Mouse (Mus musculus) midbrain, embryonic 16.5 days (tissue): ENCODE measurements around the gene Klhl26. TPM values are rescaled to one million over a fixed set of nuclear protein-coding genes. Genes with fewer than 3 reads are reported as not detected.

Experiments used
- ATAC-seq: fragments of 200-750 bp; cut with Nextera tagmentation; 2 replicates; pipeline ENCODE4 v1.8.0; 2017; ENCODE audit warnings: moderate TSS enrichment
- H3K27ac ChIP-seq: fragments of 300-500 bp; sonication (generic); 2 replicates; pipeline ENCODE4 v1.5.1; 2014; ENCODE audit warnings: mild to moderate bottlenecking, low read length, mixed read lengths
- H3K27me3 ChIP-seq: fragments of 300-500 bp; sonication (generic); 2 replicates; pipeline ENCODE4 v1.6.1; 2014; ENCODE audit warnings: low read depth, low read length, mixed read lengths; ENCODE audit not compliant: control insufficient read depth, insufficient read depth
- H3K36me3 ChIP-seq: fragments of 300-500 bp; sonication (generic); 2 replicates; pipeline ENCODE4 v1.6.1; 2014; ENCODE audit warnings: mild to moderate bottlenecking, low read length, moderate library complexity, mixed read lengths; ENCODE audit not compliant: control insufficient read depth, insufficient read depth
- H3K4me1 ChIP-seq: fragments of 300-500 bp; sonication (generic); 2 replicates; pipeline ENCODE4 v1.6.1; 2014; ENCODE audit warnings: mild to moderate bottlenecking, low read length, mixed read lengths; ENCODE audit not compliant: control insufficient read depth, insufficient read depth
- H3K4me2 ChIP-seq: fragments of 300-500 bp; sonication (generic); 2 replicates; pipeline ENCODE4 v1.6.1; 2014; ENCODE audit warnings: mild to moderate bottlenecking, low read length, mixed read lengths
- H3K4me3 ChIP-seq: fragments of 300-500 bp; sonication (generic); 2 replicates; pipeline ENCODE4 v1.5.1; 2014; ENCODE audit warnings: low read depth, mild to moderate bottlenecking, low read length, moderate library complexity, mixed read lengths
- H3K9ac ChIP-seq: fragments of 300-500 bp; sonication (generic); 2 replicates; pipeline ENCODE4 v1.6.1; 2014; ENCODE audit warnings: low read depth, low read length, mixed read lengths
- H3K9me3 ChIP-seq: fragments of 300-500 bp; sonication (generic); replicated peaks from 2 replicates; pipeline ENCODE4 v1.6.1; 2014; ENCODE audit warnings: mild to moderate bottlenecking, low read length, mixed read lengths; ENCODE audit not compliant: control insufficient read depth, poor library complexity, severe bottlenecking
- WGBS: fragments of 180-500 bp; shearing (Covaris S2); extraction: QIAGEN DNeasy Blood & Tissue Kit; methylation state at CpG from one replicate; pipeline ENCODE4 v1.1.7; 2014; 5-methylcytosine and 5-hydroxymethylcytosine counted together
- polyA plus RNA-seq: library from polyadenylated mRNA; unstranded; fragments of >200 nt; fragmentation: Nextera tagmentation; extraction: Ambion mirVana; gene quantifications from 2 replicates; pipeline ENCODE4 v1.2.1, GENCODE M21; 2015

Gene Klhl26
- polyA plus RNA-seq, 1 experiment from 2014 or later, result 32.4 TPM

DNA sequence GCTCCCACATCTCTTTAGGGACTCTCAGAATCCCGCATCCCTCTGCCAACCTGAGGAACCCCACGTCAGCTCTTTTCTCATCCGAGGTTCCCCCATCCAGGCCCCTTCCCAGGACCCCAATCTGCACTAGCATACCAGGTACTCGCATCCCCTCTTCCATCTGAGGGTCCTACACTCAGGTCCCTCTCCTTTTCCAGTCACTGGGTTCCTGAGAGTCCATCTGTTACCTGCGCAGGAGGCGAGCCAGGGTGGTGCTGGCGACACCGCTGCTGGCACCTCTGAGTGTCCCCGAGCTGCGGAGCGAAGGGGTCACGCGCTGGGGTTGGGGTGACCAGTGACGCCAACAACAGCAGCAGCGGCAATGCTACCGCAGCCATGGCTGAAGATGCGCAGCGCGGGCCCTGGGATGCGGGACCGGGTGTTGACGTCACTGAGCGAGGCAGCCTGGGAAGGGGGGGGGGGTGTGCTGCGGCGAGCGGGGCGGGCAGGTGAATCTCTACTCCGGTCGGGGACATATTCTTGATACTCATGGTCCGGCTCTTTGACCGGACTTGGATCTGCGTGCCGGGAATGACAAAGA, 10.3 kb upstream of the Klhl26 start, which contains the start of gene Tmem59l:
Tmem59l (minus strand) TSS at position 418 of the 580 bp plus-strand sequence.
- Histone ChIP-seq H3K36me3 (peaks cover 2% of the 10 kb centered on the region; the same call in 1 of the 2 replicates), H3K9ac (peak within 1 kb of the TSS; percentile 90), H3K27me3 (peaks cover 49% of the 10 kb centered on the region), H3K4me1 (peaks cover 26% of the 10 kb centered on the region), H3K4me3 (peak within 1 kb of the TSS; percentile 67), H3K9me3 (no peaks in the 10 kb centered on the region), H3K27ac (peak within 1 kb of the TSS; percentile 43; the same call in 1 of the 2 replicates), H3K4me2 (peak within 1 kb of the TSS; percentile 83)
- ATAC-seq, result peak; percentile 84
- WGBS, result 4% methylated on average over 33 of the region's 33 CpGs

- Histone ChIP-seq H3K9ac (peak overlapping the region; percentile 90), H3K27ac (no peak overlapping the region), H3K9me3 (no peaks in the 10 kb centered on the region), H3K4me3 (peak overlapping the region; percentile 67), H3K36me3 (peaks cover 2% of the 10 kb centered on the region; the same call in 1 of the 2 replicates), H3K4me1 (peaks cover 26% of the 10 kb centered on the region), H3K4me2 (peak overlapping the region; percentile 83), H3K27me3 (peaks cover 41% of the 10 kb centered on the region)
- ATAC-seq, result no peak
- 36% methylated on average over 7 of the region's 7 CpGs for WGBS
These were observed 9.5 kb upstream of the Klhl26 start for GRCm38 (mm10) chr8:70486191-70486681.

GRCm38 (mm10) chr8:70482943-70483342, 6.2 kb upstream of the Klhl26 start:
- H3K9ac ChIP-seq, result no peak overlapping the region
- ATAC-seq, result no peak
- H3K27ac ChIP-seq, result no peak overlapping the region
- peaks cover 10% of the 10 kb centered on the region for H3K4me1 ChIP-seq
- no peak overlapping the region for H3K4me3 ChIP-seq
- 65% methylated on average over 2 of the region's 2 CpGs for WGBS
- H3K36me3 ChIP-seq, result peaks cover 2% of the 10 kb centered on the region; the same call in 1 of the 2 replicates
- H3K4me2 ChIP-seq, result no peak overlapping the region
- peaks cover 26% of the 10 kb centered on the region for H3K27me3 ChIP-seq
- H3K9me3 ChIP-seq, result no peaks in the 10 kb centered on the region

DNA sequence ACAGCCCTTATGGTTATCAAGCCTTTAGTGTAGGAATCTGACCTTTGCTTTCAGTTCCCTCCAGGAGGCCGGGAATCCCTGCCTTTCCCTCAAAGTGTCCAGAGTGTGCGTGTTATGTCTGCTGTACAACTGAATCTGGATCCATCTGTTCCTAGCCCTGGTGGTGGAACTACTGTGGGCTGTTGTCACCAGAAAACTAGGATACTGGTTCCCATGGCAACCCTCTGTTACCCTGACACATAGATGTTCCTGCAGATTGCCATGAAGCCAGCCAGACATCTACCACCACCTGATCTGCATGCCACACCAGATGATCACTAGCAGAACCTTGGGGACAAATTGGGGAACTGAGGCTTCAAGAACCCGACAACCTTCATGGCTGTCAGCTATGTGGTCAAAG, 5.1 kb upstream of the Klhl26 start:
- no peaks in the 10 kb centered on the region for H3K9me3 ChIP-seq
- peaks cover 2% of the 10 kb centered on the region; the same call in 1 of the 2 replicates for H3K36me3 ChIP-seq
- H3K27me3 ChIP-seq, result peaks cover 26% of the 10 kb centered on the region
- H3K4me1 ChIP-seq, result peaks cover 14% of the 10 kb centered on the region
- no peak for ATAC-seq
- no peak overlapping the region for H3K27ac ChIP-seq
- no peak overlapping the region for H3K4me3 ChIP-seq
- WGBS, result 89% methylated on average over 3 of the region's 3 CpGs
- no peak overlapping the region for H3K4me2 ChIP-seq
- H3K9ac ChIP-seq, result no peak overlapping the region

GRCm38 (mm10) chr8:70477269-70477982, 658 bp upstream of the Klhl26 start:
- Histone ChIP-seq H3K9ac (peak overlapping the region; percentile 97), H3K36me3 (no peaks in the 10 kb centered on the region), H3K27me3 (peaks cover 9% of the 10 kb centered on the region; the same call in 1 of the 2 replicates), H3K27ac (no peak overlapping the region), H3K4me1 (peaks cover 23% of the 10 kb centered on the region), H3K4me3 (peak overlapping the region; percentile 91), H3K4me2 (peak overlapping the region; percentile 79), H3K9me3 (no peaks in the 10 kb centered on the region)
- ATAC-seq, result peak; percentile 46
- WGBS, result 2% methylated on average over 21 of the region's 21 CpGs

DNA sequence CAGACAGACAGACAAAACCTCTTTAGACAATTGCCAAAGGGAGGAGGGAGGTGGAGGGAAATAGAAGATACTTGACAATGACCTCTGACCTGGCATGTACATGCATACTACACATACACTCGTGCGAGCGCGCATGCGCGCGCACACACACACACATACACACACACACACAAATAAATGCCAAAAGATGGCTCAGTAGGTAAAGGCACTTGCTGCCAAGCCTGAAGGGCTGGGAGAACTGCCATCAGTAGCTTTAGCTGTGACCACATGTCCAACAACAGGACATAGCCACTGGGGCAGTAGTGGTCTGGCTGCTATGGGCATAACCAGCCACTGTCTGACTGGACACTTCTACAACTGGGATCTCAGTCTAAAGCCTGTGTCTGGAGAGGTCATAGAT, 4.9 kb downstream of the Klhl26 start:
- no peak overlapping the region for H3K9ac ChIP-seq
- H3K27me3 ChIP-seq, result no peaks in the 10 kb centered on the region
- no peaks in the 10 kb centered on the region for H3K36me3 ChIP-seq
- no peak overlapping the region for H3K4me3 ChIP-seq
- WGBS, result 97% methylated on average over 7 of the region's 7 CpGs
- H3K4me2 ChIP-seq, result no peak overlapping the region
- H3K4me1 ChIP-seq, result peaks cover 16% of the 10 kb centered on the region
- no peak for ATAC-seq
- H3K27ac ChIP-seq, result no peak overlapping the region
- H3K9me3 ChIP-seq, result no peaks in the 10 kb centered on the region

GRCm38 (mm10) chr8:70469938-70470337, 6.8 kb downstream of the Klhl26 start:
- H3K9ac ChIP-seq, result no peak overlapping the region
- no peak overlapping the region for H3K4me2 ChIP-seq
- no peaks in the 10 kb centered on the region for H3K27me3 ChIP-seq
- no peaks in the 10 kb centered on the region for H3K36me3 ChIP-seq
- ATAC-seq, result no peak
- no peak overlapping the region for H3K4me3 ChIP-seq
- no peaks in the 10 kb centered on the region for H3K9me3 ChIP-seq
- H3K4me1 ChIP-seq, result peaks cover 3% of the 10 kb centered on the region; the same call in 1 of the 2 replicates
- WGBS, result 68% methylated on average over 2 of the region's 2 CpGs
- no peak overlapping the region for H3K27ac ChIP-seq

GRCm38 (mm10) chr8:70469295-70469916, 7.4 kb downstream of the Klhl26 start:
- Histone ChIP-seq H3K4me2 (no peak overlapping the region), H3K27me3 (no peaks in the 10 kb centered on the region), H3K36me3 (no peaks in the 10 kb centered on the region), H3K9me3 (no peaks in the 10 kb centered on the region), H3K4me3 (no peak overlapping the region), H3K27ac (no peak overlapping the region), H3K4me1 (0 out of 2 replicates have a peak, but pooled peaks cover 2% of the 10 kb centered on the region), H3K9ac (no peak overlapping the region)
- ATAC-seq, result no peak
- WGBS, result 50% methylated on average over 10 of the region's 10 CpGs
